Mouse (Mus musculus) lung, adult 2 months (tissue): ENCODE measurements around the gene Slc25a12. TPM values are rescaled to one million over a fixed set of nuclear protein-coding genes. Genes with fewer than 3 reads are reported as not detected.
A peak's percentile ranks its signal among the peaks of the same experiment; 100 is the strongest.

Experiments
- DNase-seq: peaks from one replicate; pipeline ENCODE4 v3.0.0; 2022
- H3K4me1 ChIP-seq: fragments of 200-500 bp; 2 replicates; pipeline ENCODE4 v1.6.1; 2011; ENCODE audit warnings: low read length; ENCODE audit not compliant: control insufficient read depth, insufficient read depth
- H3K4me3 ChIP-seq: fragments of 200-500 bp; replicated peaks from 2 replicates; pipeline ENCODE3; 2011; ENCODE audit warnings: low read depth, mild to moderate bottlenecking, control low read depth, low read length; ENCODE audit errors: extremely low read depth
- CTCF ChIP-seq: fragments of 200-500 bp; IDR thresholded peaks from 2 replicates; pipeline ENCODE4 v1.5.1; 2011; ENCODE audit warnings: mild to moderate bottlenecking, low read length, control low read depth; ENCODE audit not compliant: insufficient read depth
- POLR2A ChIP-seq: fragments of 200-500 bp; IDR thresholded peaks from 2 replicates; pipeline ENCODE4 v1.6.1; 2011; ENCODE audit warnings: low read depth, mild to moderate bottlenecking, control low read depth, low read length, borderline replicate concordance; ENCODE audit errors: extremely low read depth
- WGBS: fragments of 180-500 bp; shearing (Covaris S2); methylation state at CpG from one replicate; pipeline ENCODE4 v1.1.7; 2018; 5-methylcytosine and 5-hydroxymethylcytosine counted together
- polyA plus RNA-seq: library from polyadenylated mRNA; depleted of rRNA; stranded (reverse); fragments of >200 nt; gene quantifications from 2 replicates; pipeline ENCODE4 v1.2.3, GENCODE M21; 2012; rRNA removed

The Slc25a12 gene
- 19.6 and 32.0 TPM in 2 replicates for polyA plus RNA-seq

DNA sequence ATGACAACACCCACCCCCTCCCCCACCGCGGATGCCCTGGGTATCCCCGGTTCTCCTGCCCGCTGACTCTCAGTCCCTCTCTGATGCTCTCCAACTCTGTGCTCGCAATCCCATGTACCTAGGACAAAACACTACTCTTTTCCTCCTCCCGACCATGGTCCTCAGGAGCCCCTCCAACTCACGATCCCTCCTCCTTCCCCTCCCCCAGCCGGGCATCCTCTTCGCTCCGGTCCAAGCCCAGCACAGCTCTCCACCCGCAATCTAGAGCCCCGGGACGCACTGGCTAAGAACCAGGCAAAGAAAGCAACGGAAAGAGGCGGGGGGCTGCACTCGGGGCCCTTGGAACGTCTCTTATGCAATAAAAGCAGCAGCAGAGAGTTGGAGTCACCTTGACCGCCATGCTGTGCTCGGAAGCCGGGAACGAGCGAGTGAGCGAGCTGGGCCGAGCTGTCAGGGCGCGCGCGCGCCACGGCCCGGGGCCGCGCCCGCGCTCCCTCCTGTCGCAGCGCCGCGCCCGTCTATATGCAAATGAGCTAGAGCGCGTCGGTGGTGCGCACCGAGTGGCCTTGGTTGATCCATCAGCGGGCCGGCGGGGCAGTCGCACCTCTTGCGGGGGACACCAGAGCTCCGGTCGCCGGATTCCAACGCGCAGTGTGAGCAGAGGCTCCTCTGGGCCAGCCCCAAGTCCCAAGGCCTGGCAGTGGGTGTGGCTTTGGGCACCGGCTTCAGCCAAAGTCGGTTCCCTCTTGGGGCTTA, at the start of gene Slc25a12:
TSS of gene Slc25a12 (minus strand) at position 625 of the 756 bp plus-strand sequence.
- peak within 1 kb of the TSS; percentile 91 for H3K4me3 ChIP-seq
- DNase-seq, result peak; percentile 80
- H3K4me1 ChIP-seq, result peaks cover 3% of the 10 kb centered on the region
- WGBS, result under 1% methylated on average over 57 of the region's 57 CpGs
- TF ChIP-seq CTCF (no peak), POLR2A (peak; percentile 64; the same call in 1 of the 2 replicates)

DNA sequence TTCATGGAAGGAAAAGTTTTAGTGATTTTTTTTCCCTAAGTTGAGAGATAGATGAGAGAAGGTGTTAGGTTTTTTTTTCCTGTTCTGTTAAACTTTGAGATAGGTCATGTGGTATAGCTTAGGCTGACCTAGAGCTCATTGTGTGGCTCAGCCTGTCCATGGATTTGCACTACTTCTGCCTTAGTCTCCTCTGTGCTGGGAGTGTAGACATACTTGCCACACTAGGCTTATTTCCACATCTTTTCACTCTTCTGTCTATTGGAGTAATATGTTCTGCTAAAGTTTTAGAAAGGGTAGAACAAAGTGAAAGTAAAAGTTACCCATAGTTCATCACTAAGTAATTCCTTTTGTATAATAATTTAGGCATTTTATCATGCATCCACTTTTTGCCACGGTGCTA, 38.1 kb upstream of the Slc25a12 start:
- Histone ChIP-seq H3K4me1 (no peaks in the 10 kb centered on the region; the same call in 1 of the 2 replicates), H3K4me3 (no peak overlapping the region)
- 61% methylated on average over 1 of the region's 1 CpGs for WGBS
- no peak for DNase-seq
- no peak for TF ChIP-seq CTCF
- TF ChIP-seq POLR2A, result no peak

DNA sequence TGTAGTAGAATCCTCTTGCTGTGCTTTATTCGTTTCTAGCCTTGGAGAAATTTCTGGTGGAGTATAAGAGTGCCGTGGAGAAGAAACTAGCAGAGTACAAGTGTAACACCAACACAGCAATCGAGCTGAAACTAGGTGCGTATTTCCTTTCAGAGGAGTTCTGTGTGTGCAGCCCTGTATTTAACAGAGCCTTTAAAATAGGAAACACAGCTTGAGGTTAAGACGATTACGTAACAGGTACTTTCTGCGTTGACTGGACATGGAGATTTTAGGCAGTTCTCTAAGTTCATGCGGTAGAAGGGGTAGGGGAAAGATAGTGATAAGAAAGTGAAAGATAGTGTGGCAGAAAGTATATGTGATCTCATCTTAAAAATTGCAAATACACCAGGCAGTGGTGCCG, 22.3 kb upstream of the Slc25a12 start:
- TF ChIP-seq CTCF (no peak), POLR2A (no peak)
- 35% methylated on average over 9 of the region's 9 CpGs for WGBS
- Histone ChIP-seq H3K4me1 (no peaks in the 10 kb centered on the region), H3K4me3 (no peak overlapping the region)
- no peak for DNase-seq

DNA sequence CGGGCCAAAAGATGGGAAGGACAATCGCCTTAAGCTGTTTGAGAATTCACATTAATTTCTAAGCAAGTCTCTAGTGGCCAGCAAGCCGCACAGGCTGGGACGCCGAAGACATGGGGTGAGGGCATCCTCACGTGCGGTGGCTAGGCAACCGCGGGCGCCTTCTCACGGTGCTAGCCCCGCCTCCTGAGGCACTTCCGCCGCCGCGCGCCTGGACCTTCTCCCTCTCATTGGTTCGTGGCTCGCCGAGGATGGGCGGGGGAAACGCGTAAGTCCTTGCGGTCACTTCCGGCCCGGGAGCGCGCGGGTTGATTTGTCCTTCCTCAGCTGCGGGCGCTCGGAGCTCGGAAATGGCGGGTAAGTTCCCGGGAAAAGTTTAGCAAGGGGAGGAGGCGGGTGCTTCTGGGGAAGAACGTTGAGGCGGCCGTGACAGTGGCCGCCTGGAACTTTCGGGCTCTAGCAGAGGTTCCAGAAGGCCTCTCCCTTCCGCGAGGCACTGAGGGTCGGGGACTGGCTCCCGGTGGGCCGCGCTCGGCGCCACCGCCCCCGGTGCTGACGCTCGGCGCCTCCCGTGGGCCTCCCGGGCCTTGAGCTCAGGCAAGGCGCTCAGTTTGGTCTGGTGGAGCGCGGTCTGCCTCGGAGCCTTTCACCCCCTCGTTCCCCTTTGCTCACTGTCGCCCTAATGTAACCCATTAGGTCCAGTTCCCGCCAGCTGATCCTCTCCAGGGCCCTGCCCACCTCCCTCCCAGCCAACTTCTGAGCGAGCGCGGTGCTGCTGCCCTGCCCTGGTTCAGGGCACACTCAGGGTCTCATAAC, 21.6 kb upstream of the Slc25a12 start, which contains the start of gene Hat1:
TSS of gene Hat1 (plus strand) at position 8 of the 813 bp plus-strand sequence.
- peak; percentile 92 for DNase-seq
- Histone ChIP-seq H3K4me1 (no peaks in the 10 kb centered on the region), H3K4me3 (peak within 1 kb of the TSS; percentile 79)
- under 1% methylated on average over 66 of the region's 66 CpGs for WGBS
- TF ChIP-seq CTCF (no peak), POLR2A (0 out of 2 replicates have a peak, but pooled peaks have one; percentile 14)

DNA sequence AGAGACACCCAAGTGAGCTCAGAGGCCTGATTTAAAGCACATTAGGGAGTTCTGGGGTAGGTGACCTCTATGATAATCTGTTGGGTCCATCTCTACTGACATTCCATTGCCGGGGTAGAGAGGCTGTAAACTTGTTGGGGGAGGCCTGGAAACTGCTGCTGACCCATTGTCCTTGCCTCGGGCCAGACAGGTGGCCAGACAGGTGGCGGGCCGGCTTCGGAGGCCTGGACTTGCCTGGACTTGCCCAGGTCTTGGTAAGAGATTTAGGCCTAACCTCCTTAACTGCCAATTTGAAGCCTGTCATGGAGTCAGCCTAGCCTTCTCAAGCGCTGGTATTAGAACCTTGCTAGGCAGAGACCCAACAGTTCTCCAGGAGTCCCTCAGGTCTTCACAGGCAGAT, 20.2 kb upstream of the Slc25a12 start:
- WGBS, result 90% methylated on average over 6 of the region's 6 CpGs

DNA sequence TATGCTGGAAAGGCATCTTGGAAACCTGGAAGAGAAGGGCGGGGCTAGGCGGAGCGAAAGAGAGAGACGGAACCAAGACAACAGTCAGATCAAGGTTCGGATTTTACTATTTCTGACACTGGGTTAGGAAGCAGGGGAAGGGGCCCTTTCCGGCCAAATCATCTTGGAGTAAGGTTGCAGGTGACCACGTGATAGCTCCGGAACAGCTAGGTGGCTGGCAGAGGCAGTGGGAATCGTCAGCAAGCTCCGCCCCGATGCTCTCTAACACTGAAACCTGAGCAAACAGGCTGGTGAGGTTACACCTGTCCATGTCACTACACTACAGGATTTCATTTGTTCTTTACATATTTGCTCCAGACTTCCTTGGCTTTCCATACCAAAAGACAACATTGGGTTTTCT, 16.3 kb upstream of the Slc25a12 start:
- WGBS, result 28% methylated on average over 11 of the region's 11 CpGs
- Histone ChIP-seq H3K4me1 (no peaks in the 10 kb centered on the region), H3K4me3 (no peak overlapping the region)
- no peak for TF ChIP-seq CTCF
- TF ChIP-seq POLR2A, result no peak
- DNase-seq, result no peak

More for the DNA sequence above, 20.2 kb upstream of the Slc25a12 start:
- no peak overlapping the region for H3K4me3 ChIP-seq
- no peak for TF ChIP-seq CTCF
- no peak for TF ChIP-seq POLR2A
- no peak for DNase-seq
- no peaks in the 10 kb centered on the region for H3K4me1 ChIP-seq

DNA sequence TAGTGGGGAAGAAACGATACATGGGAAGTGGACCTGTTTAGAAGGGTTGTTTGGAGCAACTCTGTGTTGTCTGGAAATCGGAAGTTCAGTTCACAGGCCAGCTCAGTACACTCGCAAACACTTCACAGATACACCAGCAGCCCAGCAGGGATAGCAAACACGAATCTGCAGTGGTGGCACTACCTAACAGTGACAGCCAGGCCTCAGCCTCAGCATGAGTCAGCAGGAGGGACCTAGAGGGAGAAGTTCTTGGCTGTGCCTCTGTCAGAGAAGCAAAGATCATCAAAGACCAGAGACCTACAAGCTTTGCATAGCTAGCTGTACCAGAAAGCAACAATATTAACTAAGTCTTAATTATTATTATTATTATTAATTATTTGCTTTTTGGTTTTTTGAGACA, 14.4 kb upstream of the Slc25a12 start:
- 67% methylated on average over 4 of the region's 4 CpGs for WGBS
- DNase-seq, result no peak
- H3K4me1 ChIP-seq, result no peaks in the 10 kb centered on the region
- no peak overlapping the region for H3K4me3 ChIP-seq
- TF ChIP-seq CTCF (no peak), POLR2A (no peak)

DNA sequence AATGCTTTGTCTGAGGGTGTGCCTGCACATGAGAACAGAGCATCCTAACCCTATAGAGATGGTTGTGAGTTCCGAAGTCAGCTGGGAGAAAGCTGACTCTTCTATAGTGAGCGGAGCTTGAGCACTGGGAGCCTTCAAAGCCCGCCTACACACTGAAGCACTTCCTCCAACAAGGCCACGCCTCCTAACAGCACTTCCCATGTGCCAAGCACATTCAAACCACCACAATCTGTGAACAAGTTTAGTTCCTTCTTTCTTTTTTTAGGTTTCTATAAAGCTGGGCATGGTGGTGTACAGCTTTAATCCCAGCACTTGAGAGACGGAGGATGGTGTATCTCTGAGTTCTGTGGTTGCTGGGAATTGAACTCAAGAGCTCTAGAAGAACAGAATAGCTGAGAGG, 9.9 kb upstream of the Slc25a12 start:
- 76% methylated on average over 5 of the region's 5 CpGs for WGBS
- no peaks in the 10 kb centered on the region for H3K4me1 ChIP-seq
- no peak for DNase-seq
- TF ChIP-seq CTCF (no peak), POLR2A (no peak)
- H3K4me3 ChIP-seq, result no peak overlapping the region

DNA sequence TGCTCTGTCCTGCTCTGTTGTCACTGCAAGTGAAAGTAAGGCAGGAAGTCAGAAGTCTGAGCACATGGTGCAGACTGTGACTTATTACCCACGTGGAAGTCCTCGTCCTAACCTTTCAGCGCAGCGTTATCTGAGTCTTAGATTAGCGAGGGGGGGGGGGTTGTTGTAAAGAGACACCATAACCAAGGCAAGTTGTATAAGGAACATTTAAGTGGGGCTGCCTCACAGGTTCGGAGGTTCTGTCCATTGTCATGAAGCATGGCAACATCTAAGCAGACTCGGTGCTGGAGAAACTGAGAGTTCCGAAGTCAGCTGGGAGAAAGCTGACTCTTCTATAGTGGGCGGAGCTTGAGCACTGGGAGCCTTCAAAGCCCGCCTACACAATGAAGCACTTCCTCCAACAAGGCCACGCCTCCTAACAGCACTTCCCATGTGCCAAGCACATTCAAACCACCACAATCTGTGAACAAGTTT, 8.9 kb upstream of the Slc25a12 start:
- no peak for DNase-seq
- no peaks in the 10 kb centered on the region for H3K4me1 ChIP-seq
- TF ChIP-seq POLR2A (no peak), CTCF (no peak)
- WGBS, result 35% methylated on average over 11 of the region's 11 CpGs
- peak overlapping the region; percentile 8 for H3K4me3 ChIP-seq
